Mouse (Mus musculus) liver, embryonic 13.5 days (tissue): Measurements from ENCODE around the gene Znrf3. TPM values are rescaled to one million over a fixed set of nuclear protein-coding genes. Genes with fewer than 3 reads are reported as not detected.

ENCODE experiments used
- ATAC-seq: fragments of 200-750 bp; cut with Nextera tagmentation; 2 replicates; pipeline ENCODE4 v1.8.0; 2017; ENCODE audit warnings: low read depth, mild to moderate bottlenecking, moderate number of reproducible peaks, moderate library complexity
- DNase-seq: peaks from one replicate; pipeline ENCODE4 v3.0.0; 2022
- H3K27ac ChIP-seq: fragments of 300-500 bp; sonication (generic); 2 replicates; pipeline ENCODE4 v1.5.1; 2015; ENCODE audit warnings: moderate library complexity, mild to moderate bottlenecking, inconsistent platforms
- H3K27me3 ChIP-seq: fragments of 300-500 bp; sonication (generic); 2 replicates; pipeline ENCODE4 v1.6.1; 2015; ENCODE audit warnings: mild to moderate bottlenecking, inconsistent platforms
- H3K36me3 ChIP-seq: fragments of 300-500 bp; sonication (generic); 2 replicates; pipeline ENCODE4 v1.6.1; 2015; ENCODE audit warnings: mild to moderate bottlenecking, inconsistent platforms
- H3K4me1 ChIP-seq: fragments of 300-500 bp; sonication (generic); replicated peaks from 2 replicates; pipeline ENCODE4 v1.6.1; 2015; ENCODE audit warnings: inconsistent platforms
- H3K4me2 ChIP-seq: fragments of 300-500 bp; sonication (generic); 2 replicates; pipeline ENCODE4 v1.6.1; 2015; ENCODE audit warnings: inconsistent platforms, mild to moderate bottlenecking, moderate library complexity
- H3K4me3 ChIP-seq: fragments of 300-500 bp; sonication (generic); replicated peaks from 2 replicates; pipeline ENCODE4 v1.5.1; 2015; ENCODE audit warnings: mild to moderate bottlenecking, inconsistent platforms
- H3K9ac ChIP-seq: fragments of 300-500 bp; sonication (generic); 2 replicates; pipeline ENCODE4 v1.6.1; 2015; ENCODE audit warnings: mild to moderate bottlenecking, inconsistent platforms
- H3K9me3 ChIP-seq: fragments of 300-500 bp; sonication (generic); replicated peaks from 2 replicates; pipeline ENCODE4 v1.6.1; 2016; ENCODE audit warnings: inconsistent platforms
- WGBS: fragments of 180-500 bp; shearing (Covaris S2); methylation state at CpG from one replicate; pipeline ENCODE4 v1.1.7; 2015; ENCODE audit not compliant: insufficient replicate concordance; 5-methylcytosine and 5-hydroxymethylcytosine counted together
- polyA plus RNA-seq: library from polyadenylated mRNA; unstranded; fragments of >200 nt; fragmentation: Nextera tagmentation; extraction: Ambion mirVana; gene quantifications from 2 replicates; pipeline ENCODE4 v1.2.1, GENCODE M21; 2015

The Znrf3 gene
- polyA plus RNA-seq, 1 experiment from 2014 or later, result 4.1 TPM

- Histone ChIP-seq H3K9ac (no peak overlapping the region), H3K9me3 (no peaks in the 10 kb centered on the region), H3K36me3 (no peaks in the 10 kb centered on the region), H3K27me3 (no peaks in the 10 kb centered on the region), H3K4me2 (no peak overlapping the region), H3K27ac (no peak overlapping the region), H3K4me3 (no peak overlapping the region), H3K4me1 (peaks cover 14% of the 10 kb centered on the region; the same call in 1 of the 2 replicates)
- ATAC-seq (no peak), DNase-seq (no peak)
- 81% methylated on average over 4 of the region's 4 CpGs for WGBS
These were observed 100.9 kb downstream of the Znrf3 start for GRCm38 (mm10) chr11:5343748-5344147.

- Histone ChIP-seq H3K4me2 (no peak overlapping the region), H3K9me3 (no peaks in the 10 kb centered on the region), H3K27me3 (no peaks in the 10 kb centered on the region), H3K4me1 (0 out of 2 replicates have a peak, but pooled peaks cover 2% of the 10 kb centered on the region), H3K9ac (no peak overlapping the region), H3K27ac (no peak overlapping the region), H3K36me3 (no peaks in the 10 kb centered on the region), H3K4me3 (no peak overlapping the region)
- no peak for ATAC-seq
- DNase-seq, result no peak
- WGBS, result 77% methylated on average over 1 of the region's 1 CpGs
These were observed 104.9 kb downstream of the Znrf3 start for GRCm38 (mm10) chr11:5339732-5340131.

- no peak for DNase-seq
- Histone ChIP-seq H3K9ac (no peak overlapping the region), H3K4me1 (no peaks in the 10 kb centered on the region), H3K9me3 (no peaks in the 10 kb centered on the region), H3K4me2 (no peak overlapping the region), H3K27me3 (no peaks in the 10 kb centered on the region), H3K36me3 (0 out of 2 replicates have a peak, but pooled peaks cover 5% of the 10 kb centered on the region), H3K4me3 (no peak overlapping the region), H3K27ac (no peak overlapping the region)
- ATAC-seq, result no peak
- 83% methylated on average over 7 of the region's 7 CpGs for WGBS
These were observed 107.8 kb downstream of the Znrf3 start for GRCm38 (mm10) chr11:5336852-5337251.

GRCm38 (mm10) chr11:5336269-5336668 is 108.4 kb downstream of the Znrf3 start:
- Histone ChIP-seq H3K9ac (no peak overlapping the region), H3K27me3 (no peaks in the 10 kb centered on the region), H3K4me2 (no peak overlapping the region), H3K4me3 (no peak overlapping the region), H3K27ac (no peak overlapping the region), H3K36me3 (0 out of 2 replicates have a peak, but pooled peaks cover 5% of the 10 kb centered on the region), H3K9me3 (no peaks in the 10 kb centered on the region), H3K4me1 (no peaks in the 10 kb centered on the region)
- no peak for ATAC-seq
- DNase-seq, result no peak

- 76% methylated on average over 4 of the region's 4 CpGs for WGBS
- 0 out of 2 replicates have a peak, but pooled peaks cover 5% of the 10 kb centered on the region for H3K36me3 ChIP-seq
- H3K4me1 ChIP-seq, result no peaks in the 10 kb centered on the region
- no peaks in the 10 kb centered on the region for H3K27me3 ChIP-seq
- H3K27ac ChIP-seq, result no peak overlapping the region
- H3K4me2 ChIP-seq, result no peak overlapping the region
- no peak overlapping the region for H3K9ac ChIP-seq
- H3K9me3 ChIP-seq, result no peaks in the 10 kb centered on the region
- H3K4me3 ChIP-seq, result no peak overlapping the region
- DNase-seq (no peak), ATAC-seq (no peak)
These were observed 113.8 kb downstream of the Znrf3 start for GRCm38 (mm10) chr11:5330851-5331250.

GRCm38 (mm10) chr11:5327693-5328092 is 117.0 kb downstream of the Znrf3 start:
- H3K9me3 ChIP-seq, result no peaks in the 10 kb centered on the region
- no peaks in the 10 kb centered on the region for H3K27me3 ChIP-seq
- DNase-seq (no peak), ATAC-seq (no peak)
- H3K36me3 ChIP-seq, result 0 out of 2 replicates have a peak, but pooled peaks cover 5% of the 10 kb centered on the region
- H3K4me3 ChIP-seq, result no peak overlapping the region
- 63% methylated on average over 1 of the region's 1 CpGs for WGBS
- no peak overlapping the region for H3K27ac ChIP-seq
- H3K4me2 ChIP-seq, result no peak overlapping the region
- no peaks in the 10 kb centered on the region for H3K4me1 ChIP-seq
- no peak overlapping the region for H3K9ac ChIP-seq

GRCm38 (mm10) chr11:5326252-5326651 is 118.4 kb downstream of the Znrf3 start:
- ATAC-seq, result no peak
- Histone ChIP-seq H3K27me3 (no peaks in the 10 kb centered on the region), H3K4me3 (no peak overlapping the region), H3K36me3 (no peaks in the 10 kb centered on the region), H3K4me1 (no peaks in the 10 kb centered on the region), H3K4me2 (no peak overlapping the region), H3K9me3 (no peaks in the 10 kb centered on the region), H3K27ac (no peak overlapping the region), H3K9ac (no peak overlapping the region)
- DNase-seq, result no peak
- WGBS, result 68% methylated on average over 3 of the region's 3 CpGs

- no peaks in the 10 kb centered on the region for H3K36me3 ChIP-seq
- H3K27me3 ChIP-seq, result no peaks in the 10 kb centered on the region
- H3K9me3 ChIP-seq, result no peaks in the 10 kb centered on the region
- 74% methylated on average over 6 of the region's 6 CpGs for WGBS
- ATAC-seq (no peak), DNase-seq (no peak)
- no peak overlapping the region for H3K4me3 ChIP-seq
- H3K9ac ChIP-seq, result no peak overlapping the region
- H3K27ac ChIP-seq, result no peak overlapping the region
- H3K4me2 ChIP-seq, result no peak overlapping the region
- H3K4me1 ChIP-seq, result no peaks in the 10 kb centered on the region
These were observed 119.4 kb downstream of the Znrf3 start for GRCm38 (mm10) chr11:5325217-5325616.

- Histone ChIP-seq H3K27ac (no peak overlapping the region), H3K27me3 (no peaks in the 10 kb centered on the region), H3K9me3 (no peaks in the 10 kb centered on the region), H3K4me1 (no peaks in the 10 kb centered on the region), H3K9ac (no peak overlapping the region), H3K36me3 (no peaks in the 10 kb centered on the region), H3K4me2 (no peak overlapping the region), H3K4me3 (no peak overlapping the region)
- ATAC-seq (no peak), DNase-seq (no peak)
- 77% methylated on average over 2 of the region's 2 CpGs for WGBS
These were observed 120.4 kb downstream of the Znrf3 start for GRCm38 (mm10) chr11:5324296-5324695.

- Histone ChIP-seq H3K27ac (no peak overlapping the region), H3K9me3 (no peaks in the 10 kb centered on the region), H3K9ac (no peak overlapping the region), H3K4me1 (no peaks in the 10 kb centered on the region), H3K4me2 (no peak overlapping the region), H3K27me3 (no peaks in the 10 kb centered on the region), H3K4me3 (no peak overlapping the region), H3K36me3 (no peaks in the 10 kb centered on the region)
- 61% methylated on average over 1 of the region's 1 CpGs for WGBS
- no peak for DNase-seq
- ATAC-seq, result no peak
These were observed 123.0 kb downstream of the Znrf3 start for GRCm38 (mm10) chr11:5321687-5322086.

- Histone ChIP-seq H3K4me3 (no peak overlapping the region), H3K9me3 (no peaks in the 10 kb centered on the region), H3K9ac (no peak overlapping the region), H3K4me1 (no peaks in the 10 kb centered on the region), H3K36me3 (no peaks in the 10 kb centered on the region), H3K4me2 (no peak overlapping the region), H3K27me3 (no peaks in the 10 kb centered on the region), H3K27ac (no peak overlapping the region)
- ATAC-seq, result no peak
- WGBS, result 50% methylated on average over 2 of the region's 2 CpGs
- no peak for DNase-seq
These were observed 125.7 kb downstream of the Znrf3 start for GRCm38 (mm10) chr11:5318976-5319375.

GRCm38 (mm10) chr11:5318035-5318775 is 126.4 kb downstream of the Znrf3 start:
- Histone ChIP-seq H3K36me3 (no peaks in the 10 kb centered on the region), H3K9ac (no peak overlapping the region), H3K9me3 (no peaks in the 10 kb centered on the region), H3K4me3 (no peak overlapping the region), H3K4me1 (no peaks in the 10 kb centered on the region), H3K27me3 (no peaks in the 10 kb centered on the region), H3K27ac (no peak overlapping the region), H3K4me2 (no peak overlapping the region)
- DNase-seq (no peak), ATAC-seq (no peak)
- WGBS, result 63% methylated on average over 8 of the region's 8 CpGs
